Mouse (Mus musculus) kidney, embryonic 14.5 days (tissue): ENCODE data around the gene Haus7. TPM values are rescaled to one million over a fixed set of nuclear protein-coding genes. Genes with fewer than 3 reads are reported as not detected.

Experiments
- ATAC-seq: fragments of 200-750 bp; cut with Nextera tagmentation; 2 replicates; pipeline ENCODE4 v1.8.0; 2017; ENCODE audit warnings: moderate number of reproducible peaks, mild to moderate bottlenecking, moderate TSS enrichment, moderate library complexity; ENCODE audit not compliant: low FRiP score, low TSS enrichment
- H3K27ac ChIP-seq: fragments of 300-500 bp; sonication (generic); 2 replicates; pipeline ENCODE4 v1.5.1; 2014; ENCODE audit warnings: low read depth, mild to moderate bottlenecking, low read length, moderate library complexity, mixed read lengths
- H3K27me3 ChIP-seq: fragments of 300-500 bp; sonication (generic); 2 replicates; pipeline ENCODE4 v1.6.1; 2014; ENCODE audit warnings: mild to moderate bottlenecking, low read length; ENCODE audit not compliant: control insufficient read depth, insufficient read depth
- H3K36me3 ChIP-seq: fragments of 300-500 bp; sonication (generic); 2 replicates; pipeline ENCODE4 v1.6.1; 2014; ENCODE audit warnings: low read length, mixed read lengths; ENCODE audit not compliant: control insufficient read depth, insufficient read depth
- H3K4me1 ChIP-seq: fragments of 300-500 bp; sonication (generic); 2 replicates; pipeline ENCODE4 v1.6.1; 2014; ENCODE audit warnings: low read length, mixed read lengths; ENCODE audit not compliant: control insufficient read depth, insufficient read depth
- H3K4me2 ChIP-seq: fragments of 300-500 bp; sonication (generic); replicated peaks from 2 replicates; pipeline ENCODE4 v1.6.1; 2014; ENCODE audit warnings: low read depth, mild to moderate bottlenecking, low read length
- H3K4me3 ChIP-seq: fragments of 300-500 bp; sonication (generic); 2 replicates; pipeline ENCODE4 v1.5.1; 2014; ENCODE audit warnings: mild to moderate bottlenecking, low read length
- H3K9ac ChIP-seq: fragments of 300-500 bp; sonication (generic); 2 replicates; pipeline ENCODE4 v1.6.1; 2014; ENCODE audit warnings: low read depth, mild to moderate bottlenecking, low read length, moderate library complexity
- H3K9me3 ChIP-seq: fragments of 300-500 bp; sonication (generic); 2 replicates; pipeline ENCODE4 v1.6.1; 2016; ENCODE audit warnings: low read length; ENCODE audit not compliant: control insufficient read depth
- WGBS: fragments of 180-500 bp; shearing (Covaris S2); extraction: QIAGEN DNeasy Blood & Tissue Kit; methylation state at CpG from one replicate; pipeline ENCODE4 v1.1.7; 2014; 5-methylcytosine and 5-hydroxymethylcytosine counted together
- polyA plus RNA-seq: library from polyadenylated mRNA; unstranded; fragments of >200 nt; fragmentation: Nextera tagmentation; extraction: Ambion mirVana; gene quantifications from 2 replicates; pipeline ENCODE4 v1.2.1, GENCODE M21; 2014

Gene Haus7
- polyA plus RNA-seq, 1 experiment from 2014 or later, result 62.3 TPM

GRCm38 (mm10) chrX:73396446-73396845, 62.4 kb downstream of the Haus7 start:
- no peak for ATAC-seq
- no peak overlapping the region for H3K4me2 ChIP-seq
- no peaks in the 10 kb centered on the region for H3K9me3 ChIP-seq
- H3K9ac ChIP-seq, result no peak overlapping the region
- H3K4me3 ChIP-seq, result no peak overlapping the region
- WGBS, result 88% methylated on average over 1 of the region's 1 CpGs
- no peaks in the 10 kb centered on the region for H3K36me3 ChIP-seq
- no peak overlapping the region for H3K27ac ChIP-seq
- no peaks in the 10 kb centered on the region for H3K27me3 ChIP-seq
- no peaks in the 10 kb centered on the region for H3K4me1 ChIP-seq

- Histone ChIP-seq H3K9ac (no peak overlapping the region), H3K27me3 (no peaks in the 10 kb centered on the region), H3K36me3 (no peaks in the 10 kb centered on the region), H3K4me2 (no peak overlapping the region), H3K27ac (no peak overlapping the region), H3K4me1 (no peaks in the 10 kb centered on the region), H3K9me3 (no peaks in the 10 kb centered on the region), H3K4me3 (no peak overlapping the region)
- no peak for ATAC-seq
- WGBS, result 82% methylated on average over 4 of the region's 4 CpGs
These were observed 67.4 kb downstream of the Haus7 start for GRCm38 (mm10) chrX:73391481-73391880.

Other genes starting within 250 kb of the Haus7 start
- 0.50 TPM in 1 of 2 replicates, not detected in the other for gene Xlr4b, start 244.7 kb downstream of the Haus7 start, polyA plus RNA-seq
- gene F8a, start 230.8 kb downstream of the Haus7 start, polyA plus RNA-seq, result 9.1 and 9.9 TPM in 2 replicates
- not detected in 2 replicates for gene Xlr4c, start 215.9 kb downstream of the Haus7 start, polyA plus RNA-seq
- gene Xlr3c, start 193.7 kb downstream of the Haus7 start, polyA plus RNA-seq, result not detected in 2 replicates
- gene Xlr5a, start 166.1 kb downstream of the Haus7 start, polyA plus RNA-seq, result 0.31 TPM in 1 of 2 replicates, not detected in the other
- gene Xlr5c, start 166.1 kb downstream of the Haus7 start, polyA plus RNA-seq, result not detected in 2 replicates
- gene Gm45015, start 122.2 kb downstream of the Haus7 start, polyA plus RNA-seq, result not detected in 2 replicates
- gene Zfp275, start 116.4 kb downstream of the Haus7 start, polyA plus RNA-seq, result 11.1 and 17.1 TPM in 2 replicates
- not detected in 2 replicates for gene Gm18336, start 60.3 kb downstream of the Haus7 start, polyA plus RNA-seq
- not detected in 2 replicates for gene Zfp92, start 47.9 kb downstream of the Haus7 start, polyA plus RNA-seq
- not detected in 2 replicates for gene Trex2, start 23.7 kb downstream of the Haus7 start, polyA plus RNA-seq
- gene Bgn, start 24.6 kb upstream of the Haus7 start, polyA plus RNA-seq, result 62.5 and 84.0 TPM in 2 replicates
- gene Atp2b3, start 44.0 kb upstream of the Haus7 start, polyA plus RNA-seq, result 0.29 and 0.42 TPM in 2 replicates
- gene Dusp9, start 180.4 kb upstream of the Haus7 start, polyA plus RNA-seq, result 9.6 and 26.6 TPM in 2 replicates
- gene Pnck, start 201.1 kb upstream of the Haus7 start, polyA plus RNA-seq, result 14.1 and 16.3 TPM in 2 replicates
- 9.0 and 10.4 TPM in 2 replicates for gene Slc6a8, start 214.1 kb upstream of the Haus7 start, polyA plus RNA-seq